Mouse (Mus musculus) liver (tissue): ENCODE results near the gene Olfr311.

Source experiments
- DNase-seq: peaks from one replicate; pipeline ENCODE4 v3.0.0-alpha.2; 2020; ENCODE audit warnings: mixed read lengths

The Olfr311 gene

DNA sequence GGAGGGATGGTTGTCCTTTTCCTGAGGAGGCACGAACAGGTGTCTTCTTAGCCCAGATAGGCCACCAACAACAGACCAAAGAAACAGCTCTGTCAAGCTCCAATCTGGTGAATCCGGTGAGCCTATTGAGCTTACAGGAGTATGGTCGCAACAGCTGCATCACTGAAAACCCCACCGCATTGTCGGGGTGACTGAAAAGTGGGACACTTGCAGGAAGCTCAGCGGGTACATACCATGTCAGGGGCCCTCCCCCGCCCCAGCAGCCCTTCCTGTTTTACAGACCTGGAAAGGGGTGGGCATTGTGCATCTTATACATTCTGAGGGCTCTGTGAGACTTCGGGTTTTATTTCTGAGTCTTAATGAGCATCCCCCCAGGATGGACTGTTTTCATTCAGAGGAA, 44.7 kb downstream of the Olfr311 start:
- DNase-seq = no peak

DNA sequence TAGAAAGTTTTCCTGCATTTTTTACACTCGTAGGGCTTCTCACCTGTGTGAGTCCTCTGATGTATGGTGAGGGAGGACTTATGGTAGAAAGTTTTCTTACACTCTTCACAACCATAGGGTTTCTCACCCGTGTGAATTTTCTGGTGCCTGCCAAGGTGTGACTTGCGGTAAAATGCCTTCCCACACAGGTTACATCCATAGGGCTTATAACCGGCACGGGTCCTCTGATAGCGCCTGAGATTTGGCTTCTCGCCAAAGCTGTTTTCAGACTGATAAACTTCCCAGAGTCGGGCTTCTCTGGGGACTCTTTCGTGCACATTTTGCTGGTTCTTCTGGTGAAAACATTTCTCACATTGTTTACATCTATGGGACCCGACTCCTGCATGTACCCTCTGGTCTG, 51.5 kb downstream of the Olfr311 start:
- DNase-seq = no peak
